Mouse (Mus musculus) cerebellum, adult 2 months (tissue): ENCODE data around the gene Stx5a.

Source experiments
- CTCF ChIP-seq: fragments of 200-500 bp; IDR thresholded peaks from 2 replicates; pipeline ENCODE4 v1.5.1; 2011; ENCODE audit warnings: low read depth, mild to moderate bottlenecking, control low read depth, low read length, moderate library complexity, borderline replicate concordance; ENCODE audit not compliant: insufficient read depth
- POLR2A ChIP-seq: fragments of 200-500 bp; IDR thresholded peaks from 2 replicates; pipeline ENCODE4 v1.6.1; 2011; ENCODE audit warnings: low read length, control low read depth, borderline replicate concordance; ENCODE audit not compliant: insufficient read depth

DNA sequence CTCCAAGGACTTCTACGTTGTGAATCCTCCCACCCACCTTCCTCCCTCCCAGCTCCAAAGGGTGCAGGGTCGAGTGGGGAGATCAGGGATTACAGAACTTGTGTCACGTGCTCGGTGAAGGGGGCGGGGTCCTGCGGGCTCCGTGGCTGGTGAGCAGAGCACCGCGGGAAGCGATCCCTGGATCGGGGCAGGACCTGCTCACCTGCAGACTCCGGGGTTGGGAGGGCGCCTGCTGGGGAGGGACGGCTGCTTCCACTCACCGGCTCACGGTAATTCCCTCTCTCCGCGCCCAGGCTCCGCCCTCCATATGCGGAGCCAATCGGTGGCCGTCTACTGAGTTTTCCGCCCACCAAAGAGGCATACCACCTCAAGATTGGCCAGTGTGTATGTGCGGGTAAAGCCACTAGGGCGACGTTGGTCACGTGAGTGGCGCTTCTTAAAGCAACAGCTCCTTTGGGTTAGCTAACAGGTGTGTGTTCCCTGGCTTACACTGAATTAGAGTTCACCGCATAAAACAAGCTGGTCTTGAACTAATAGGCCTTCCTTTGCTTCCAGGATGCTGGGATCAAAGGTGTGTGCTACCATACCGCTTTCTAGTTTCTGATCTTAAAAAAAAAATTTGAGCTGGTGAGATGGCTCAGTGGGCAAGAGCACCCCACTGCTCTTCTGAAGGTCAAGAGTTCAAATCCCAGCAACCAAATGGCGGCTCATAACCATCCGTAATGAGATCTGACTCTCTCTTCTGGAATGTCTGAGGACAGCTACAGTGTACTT lies 45.0 kb downstream of the Stx5a start, which contains the start of gene Taf6l:
- TF ChIP-seq CTCF (no peak; the same call in 1 of the 2 replicates), POLR2A (peak; percentile 45; the same call in 1 of the 2 replicates)
